Mouse (Mus musculus) erythroblast, embryonic 14.5 days (primary cell): Measurements from ENCODE around the gene Vwc2l. TPM values are rescaled to one million over a fixed set of nuclear protein-coding genes. Genes with fewer than 3 reads are reported as not detected.

ENCODE experiments used
- H3K27me3 ChIP-seq: 2 replicates; pipeline ENCODE4 v1.6.1; 2012; ENCODE audit warnings: inconsistent platforms; ENCODE audit not compliant: control insufficient read depth
- H3K36me3 ChIP-seq: 2 replicates; pipeline ENCODE4 v1.6.1; 2012; ENCODE audit warnings: mild to moderate bottlenecking, inconsistent platforms; ENCODE audit not compliant: control insufficient read depth
- H3K4me1 ChIP-seq: 2 replicates; pipeline ENCODE4 v1.6.1; 2012; ENCODE audit warnings: inconsistent platforms; ENCODE audit not compliant: control insufficient read depth
- H3K4me3 ChIP-seq: replicated peaks from 2 replicates; pipeline ENCODE3; 2012; ENCODE audit warnings: moderate library complexity, mild to moderate bottlenecking, inconsistent platforms
- H3K9me3 ChIP-seq: 2 replicates; pipeline ENCODE4 v1.6.1; 2012; ENCODE audit warnings: low read length, inconsistent platforms, mixed read lengths; ENCODE audit not compliant: control insufficient read depth
- GATA1 ChIP-seq: IDR thresholded peaks from 2 replicates; pipeline ENCODE4 v1.6.1; 2012; ENCODE audit warnings: low read length, inconsistent platforms, mixed read lengths
- TAL1 ChIP-seq: IDR thresholded peaks from 3 replicates; pipeline ENCODE4 v1.6.1; 2012; ENCODE audit warnings: low read length, inconsistent platforms, mixed read lengths
- polyA plus RNA-seq: library from polyadenylated mRNA; stranded (reverse); fragments of >175 nt; gene quantifications from 2 replicates; pipeline ENCODE4 v1.2.3, GENCODE M21; 2012

Vwc2l gene
- polyA plus RNA-seq, result 0.01 TPM in 1 of 2 replicates, not detected in the other

DNA sequence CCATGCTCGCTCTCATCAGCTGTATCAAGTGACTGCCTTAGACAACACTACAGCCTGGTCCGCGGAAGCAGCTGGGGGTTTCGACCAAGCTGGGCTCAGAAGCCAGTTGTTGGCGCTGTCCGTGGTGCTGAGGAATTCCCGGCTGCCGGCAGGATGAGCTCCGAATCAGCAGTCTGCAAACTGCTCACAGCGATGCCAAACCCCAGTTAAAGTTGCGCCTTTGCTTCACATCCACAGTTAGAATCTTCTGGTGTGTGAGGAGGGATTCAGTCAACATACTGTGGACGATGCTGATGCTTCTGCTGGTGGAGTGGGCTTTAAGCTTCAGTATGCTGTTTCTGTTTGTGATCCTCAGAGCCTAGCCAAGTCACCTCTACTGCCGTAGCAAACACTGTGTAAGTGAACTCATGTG is at the start of gene Vwc2l:
Gene Vwc2l, plus strand, starts transcription at position 61 of the 412 bp plus-strand sequence.
- Histone ChIP-seq H3K9me3 (no peaks in the 10 kb centered on the region), H3K27me3 (no peaks in the 10 kb centered on the region), H3K4me1 (no peaks in the 10 kb centered on the region), H3K4me3 (no peak within 1 kb of the TSS), H3K36me3 (no peaks in the 10 kb centered on the region)
- TF ChIP-seq TAL1, result no peak
- TF ChIP-seq GATA1, result no peak

DNA sequence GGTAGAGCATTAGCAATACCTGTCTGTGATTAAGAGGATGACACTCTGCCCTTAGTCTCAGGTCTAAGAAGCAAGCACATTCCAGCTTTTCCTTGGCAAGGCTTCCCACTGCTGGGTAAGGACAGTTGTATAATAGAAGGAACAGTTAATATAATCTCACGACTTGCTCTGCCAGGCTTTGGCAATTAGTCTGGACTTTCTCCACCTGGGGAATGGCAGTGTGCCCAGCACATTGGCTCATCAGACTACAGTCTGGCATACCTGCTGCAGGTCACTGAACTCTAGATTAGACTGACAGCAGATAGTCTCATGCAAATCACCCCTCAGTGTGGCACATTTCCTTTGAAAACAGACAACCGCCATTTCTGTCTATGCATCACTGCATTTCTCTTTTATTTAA is 33.0 kb upstream of the Vwc2l start:
- TF ChIP-seq TAL1, result no peak
- no peak for TF ChIP-seq GATA1
- H3K9me3 ChIP-seq, result peaks cover 3% of the 10 kb centered on the region; the same call in 1 of the 2 replicates
- no peaks in the 10 kb centered on the region for H3K4me1 ChIP-seq
- H3K27me3 ChIP-seq, result no peaks in the 10 kb centered on the region
- no peak overlapping the region for H3K4me3 ChIP-seq
- no peaks in the 10 kb centered on the region for H3K36me3 ChIP-seq

DNA sequence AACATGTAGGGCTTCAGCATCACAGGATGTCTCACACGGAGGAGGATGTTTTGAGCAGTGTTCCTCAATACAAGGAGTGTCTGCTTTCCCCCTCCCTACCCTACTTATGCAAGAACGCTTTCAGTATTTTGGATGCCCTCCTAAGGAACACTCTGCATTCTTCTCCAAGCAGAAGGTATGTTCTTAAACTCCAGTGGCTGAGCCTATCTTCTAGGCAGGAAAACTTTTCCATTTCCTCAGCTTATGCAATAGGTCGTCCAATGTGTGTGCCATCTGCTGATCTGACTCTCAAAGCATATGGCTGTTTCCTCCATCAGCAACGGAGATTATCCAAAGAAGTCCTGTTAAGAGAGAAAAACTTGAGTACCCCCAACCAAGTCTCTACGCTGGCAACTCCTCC is 25.2 kb upstream of the Vwc2l start:
- no peaks in the 10 kb centered on the region for H3K36me3 ChIP-seq
- H3K9me3 ChIP-seq, result peaks cover 15% of the 10 kb centered on the region
- no peak overlapping the region for H3K4me3 ChIP-seq
- no peaks in the 10 kb centered on the region for H3K4me1 ChIP-seq
- no peak for TF ChIP-seq TAL1
- no peak for TF ChIP-seq GATA1
- no peaks in the 10 kb centered on the region for H3K27me3 ChIP-seq

DNA sequence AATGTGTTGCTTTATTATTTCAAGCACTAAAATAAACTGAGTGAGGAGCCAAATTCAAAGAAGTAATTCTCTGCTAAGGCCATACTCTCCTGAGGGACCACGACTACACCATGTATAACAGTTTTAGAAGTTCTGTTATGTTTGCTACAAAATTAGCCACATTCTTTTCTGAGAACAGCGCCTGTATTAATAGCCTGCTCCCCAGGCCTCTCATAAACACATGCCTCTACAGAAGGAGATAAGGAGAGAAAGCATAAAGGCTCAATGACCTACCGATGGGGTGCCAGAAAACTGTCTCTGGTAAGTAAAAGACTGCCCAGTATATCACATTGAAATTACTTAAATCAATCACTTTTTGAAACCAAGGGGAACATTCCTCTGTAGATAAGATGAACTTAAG is 21.6 kb upstream of the Vwc2l start:
- no peak overlapping the region for H3K4me3 ChIP-seq
- no peaks in the 10 kb centered on the region for H3K9me3 ChIP-seq
- TF ChIP-seq GATA1 (no peak), TAL1 (no peak)
- H3K27me3 ChIP-seq, result no peaks in the 10 kb centered on the region
- no peaks in the 10 kb centered on the region for H3K4me1 ChIP-seq
- no peaks in the 10 kb centered on the region for H3K36me3 ChIP-seq

DNA sequence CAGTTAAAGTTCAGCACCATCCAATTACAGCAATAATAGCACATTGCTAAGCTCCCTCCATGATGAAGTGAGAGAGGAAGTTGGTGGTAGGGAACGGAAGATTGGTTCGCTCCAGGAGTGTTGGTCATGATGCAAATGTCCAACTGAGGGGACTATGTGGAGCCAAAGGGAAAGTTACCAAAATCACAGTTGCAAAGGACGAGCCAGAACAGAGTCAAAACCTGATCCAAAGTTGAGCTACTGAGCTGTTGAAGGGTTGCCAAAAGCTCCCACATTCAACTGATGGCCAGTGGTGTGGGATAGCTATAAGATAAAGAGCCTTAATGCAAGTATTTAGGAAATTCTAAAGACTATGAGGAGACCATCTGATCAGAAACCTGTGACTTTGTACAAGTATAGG is 19.7 kb upstream of the Vwc2l start:
- H3K27me3 ChIP-seq, result no peaks in the 10 kb centered on the region
- TF ChIP-seq GATA1 (no peak), TAL1 (no peak)
- no peaks in the 10 kb centered on the region for H3K4me1 ChIP-seq
- H3K9me3 ChIP-seq, result no peaks in the 10 kb centered on the region
- H3K4me3 ChIP-seq, result no peak overlapping the region
- H3K36me3 ChIP-seq, result no peaks in the 10 kb centered on the region

DNA sequence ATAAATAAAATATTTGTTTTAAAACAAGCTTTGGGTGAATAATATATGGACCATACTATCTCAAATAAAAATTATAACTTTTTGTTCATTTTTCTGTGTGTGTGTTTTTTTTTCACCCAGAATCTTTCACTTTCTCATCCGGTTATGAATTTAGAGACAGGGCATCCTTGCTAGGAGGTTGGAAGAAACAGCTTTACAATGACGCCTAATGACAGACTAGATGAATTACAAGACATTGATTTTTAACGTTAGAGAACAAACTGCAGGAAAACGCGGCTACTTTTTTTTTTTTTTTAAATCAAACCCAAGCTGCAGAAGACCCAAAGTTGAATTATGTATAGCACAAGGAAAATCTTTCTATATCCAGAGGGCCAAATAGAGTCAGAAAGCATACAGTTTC is 470 bp upstream of the Vwc2l start:
- H3K9me3 ChIP-seq, result no peaks in the 10 kb centered on the region
- TF ChIP-seq GATA1 (no peak), TAL1 (no peak)
- H3K4me3 ChIP-seq, result no peak overlapping the region
- H3K4me1 ChIP-seq, result no peaks in the 10 kb centered on the region
- H3K27me3 ChIP-seq, result no peaks in the 10 kb centered on the region
- no peaks in the 10 kb centered on the region for H3K36me3 ChIP-seq

DNA sequence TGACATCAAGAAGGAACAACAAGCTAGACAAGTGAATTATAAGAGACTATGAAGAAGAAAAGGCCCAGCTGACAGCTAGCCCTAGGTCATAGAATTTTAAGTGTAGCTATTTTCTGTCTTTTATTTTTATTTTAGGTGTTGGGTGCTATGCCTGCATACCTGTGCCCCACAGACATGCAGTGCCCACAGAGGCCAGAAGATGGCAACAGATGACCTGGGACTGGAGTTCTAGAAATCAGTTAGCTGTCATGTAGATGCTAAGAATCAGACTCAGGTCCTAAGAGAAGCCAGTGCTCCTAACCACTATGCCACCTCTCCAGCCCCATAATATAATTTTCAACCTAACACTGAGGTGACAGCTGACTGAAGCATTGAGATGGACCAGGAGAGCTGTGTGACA is 61.6 kb downstream of the Vwc2l start:
- no peaks in the 10 kb centered on the region for H3K27me3 ChIP-seq
- no peaks in the 10 kb centered on the region for H3K4me1 ChIP-seq
- no peaks in the 10 kb centered on the region for H3K9me3 ChIP-seq
- no peak overlapping the region for H3K4me3 ChIP-seq
- no peaks in the 10 kb centered on the region for H3K36me3 ChIP-seq
- TF ChIP-seq GATA1 (no peak), TAL1 (no peak)

DNA sequence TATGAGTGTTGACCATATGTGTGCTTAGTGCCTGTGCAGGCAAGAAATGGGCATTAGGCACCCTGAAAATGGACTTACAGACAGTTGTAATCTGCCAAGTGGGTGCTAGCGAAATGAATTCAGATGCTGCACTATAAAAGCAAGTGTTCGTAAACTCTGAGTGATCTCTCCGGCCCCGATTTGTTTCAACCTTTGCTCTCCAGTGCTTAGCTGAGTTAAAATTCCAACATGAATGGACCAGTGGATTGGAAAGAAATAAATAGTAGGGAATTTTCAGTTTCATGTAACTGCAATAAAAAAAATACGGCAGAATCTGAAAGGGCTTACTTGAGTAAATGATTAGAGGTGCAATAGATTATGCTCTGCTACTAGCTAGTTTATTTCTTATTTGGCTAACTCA is 66.1 kb downstream of the Vwc2l start:
- no peaks in the 10 kb centered on the region for H3K27me3 ChIP-seq
- TF ChIP-seq GATA1, result no peak
- TF ChIP-seq TAL1, result no peak
- H3K4me1 ChIP-seq, result no peaks in the 10 kb centered on the region
- H3K36me3 ChIP-seq, result no peaks in the 10 kb centered on the region
- no peak overlapping the region for H3K4me3 ChIP-seq
- no peaks in the 10 kb centered on the region for H3K9me3 ChIP-seq

DNA sequence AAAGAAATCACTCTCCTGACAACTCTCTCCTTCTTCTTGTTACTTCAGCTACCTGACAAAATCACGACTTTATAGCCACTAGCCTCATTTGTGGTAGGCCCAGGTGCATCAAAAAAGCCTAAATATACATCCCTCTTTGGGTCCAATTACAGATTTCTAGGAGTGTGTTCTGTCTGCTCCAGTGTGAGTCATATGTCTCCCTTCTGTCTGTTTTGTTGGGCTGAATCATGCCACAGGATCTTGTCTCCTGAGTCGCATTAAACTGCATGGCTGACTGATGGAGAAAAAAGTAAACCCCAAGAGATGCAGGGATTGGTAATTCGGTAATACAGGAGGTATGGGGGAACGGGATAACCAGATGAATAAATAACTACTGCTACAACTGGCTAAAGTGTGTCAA is 69.6 kb downstream of the Vwc2l start:
- Histone ChIP-seq H3K4me1 (no peaks in the 10 kb centered on the region), H3K36me3 (no peaks in the 10 kb centered on the region), H3K9me3 (no peaks in the 10 kb centered on the region), H3K27me3 (no peaks in the 10 kb centered on the region), H3K4me3 (no peak overlapping the region)
- TF ChIP-seq TAL1 (no peak), GATA1 (no peak)

DNA sequence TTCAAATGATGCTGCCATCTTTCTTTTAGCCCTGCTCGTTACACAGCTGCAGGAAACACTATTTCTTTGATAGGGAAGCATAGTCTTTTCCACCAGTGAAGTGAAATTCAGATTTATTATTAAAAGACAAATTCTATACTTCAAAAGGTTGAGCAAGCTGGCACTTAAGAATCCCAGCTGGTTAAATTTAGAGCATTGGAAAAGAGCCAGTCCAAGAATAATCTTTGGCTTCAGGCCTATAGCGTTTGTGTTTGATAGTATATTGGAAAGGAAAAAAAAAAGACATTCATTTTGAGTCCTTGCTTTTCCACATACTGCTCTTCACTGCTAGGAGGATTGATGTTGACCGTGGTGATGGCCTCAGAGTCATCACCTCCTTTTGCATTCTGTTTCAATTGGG is 77.9 kb downstream of the Vwc2l start:
- no peak overlapping the region for H3K4me3 ChIP-seq
- H3K36me3 ChIP-seq, result no peaks in the 10 kb centered on the region
- no peaks in the 10 kb centered on the region for H3K27me3 ChIP-seq
- no peak for TF ChIP-seq TAL1
- no peak for TF ChIP-seq GATA1
- no peaks in the 10 kb centered on the region for H3K9me3 ChIP-seq
- no peaks in the 10 kb centered on the region for H3K4me1 ChIP-seq
